Mouse (Mus musculus) midbrain, embryonic 14.5 days (tissue): Measurements from ENCODE around the gene Dok5. TPM values are rescaled to one million over a fixed set of nuclear protein-coding genes. Genes with fewer than 3 reads are reported as not detected.

Experiments used
- ATAC-seq: fragments of 200-750 bp; cut with Nextera tagmentation; 2 replicates; pipeline ENCODE4 v1.8.0; 2017; ENCODE audit warnings: moderate number of reproducible peaks, moderate library complexity; ENCODE audit not compliant: low FRiP score, low TSS enrichment
- DNase-seq: peaks from one replicate; pipeline ENCODE4 v3.0.0-alpha.2; 2015
- H3K27ac ChIP-seq: fragments of 300-500 bp; sonication (generic); replicated peaks from 2 replicates; pipeline ENCODE4 v1.5.1; 2014; ENCODE audit warnings: mild to moderate bottlenecking, low read depth, low read length, moderate library complexity
- H3K27me3 ChIP-seq: fragments of 300-500 bp; sonication (generic); 2 replicates; pipeline ENCODE4 v1.6.1; 2014; ENCODE audit warnings: low read length, control low read depth, mixed read lengths; ENCODE audit not compliant: control insufficient read depth, insufficient read depth
- H3K36me3 ChIP-seq: fragments of 300-500 bp; sonication (generic); 2 replicates; pipeline ENCODE4 v1.6.1; 2014; ENCODE audit warnings: low read length, control low read depth; ENCODE audit not compliant: control insufficient read depth, insufficient read depth
- H3K4me1 ChIP-seq: fragments of 300-500 bp; sonication (generic); 2 replicates; pipeline ENCODE4 v1.6.1; 2014; ENCODE audit warnings: mild to moderate bottlenecking, antibody characterized with exemption, low read length, control low read depth; ENCODE audit not compliant: control insufficient read depth, insufficient read depth
- H3K4me2 ChIP-seq: fragments of 300-500 bp; sonication (generic); 2 replicates; pipeline ENCODE4 v1.6.1; 2014; ENCODE audit warnings: mild to moderate bottlenecking, low read length, moderate library complexity
- H3K4me3 ChIP-seq: fragments of 300-500 bp; sonication (generic); replicated peaks from 2 replicates; pipeline ENCODE4 v1.5.1; 2014; ENCODE audit warnings: low read depth, low read length
- H3K9ac ChIP-seq: fragments of 300-500 bp; sonication (generic); replicated peaks from 2 replicates; pipeline ENCODE4 v1.6.1; 2014; ENCODE audit warnings: mild to moderate bottlenecking, low read length, moderate library complexity
- H3K9me3 ChIP-seq: fragments of 300-500 bp; sonication (generic); 2 replicates; pipeline ENCODE4 v1.6.1; 2016; ENCODE audit warnings: low read length, control low read depth, mixed read lengths; ENCODE audit not compliant: control insufficient read depth
- WGBS: fragments of 180-500 bp; shearing (Covaris S2); extraction: QIAGEN DNeasy Blood & Tissue Kit; methylation state at CpG from one replicate; pipeline ENCODE4 v1.1.7; 2014; 5-methylcytosine and 5-hydroxymethylcytosine counted together
- polyA plus RNA-seq: library from polyadenylated mRNA; unstranded; fragments of >200 nt; fragmentation: Nextera tagmentation; extraction: Ambion mirVana; gene quantifications from 2 replicates; pipeline ENCODE4 v1.2.1, GENCODE M21; 2014

Gene Dok5
- polyA plus RNA-seq, 1 experiment from 2014 or later, result 43.0 TPM

- no peaks in the 10 kb centered on the region for H3K36me3 ChIP-seq
- DNase-seq (no peak), ATAC-seq (no peak)
- H3K4me1 ChIP-seq, result peaks cover 16% of the 10 kb centered on the region; the same call in 1 of the 2 replicates
- no peaks in the 10 kb centered on the region for H3K9me3 ChIP-seq
- no peak overlapping the region for H3K4me2 ChIP-seq
- H3K9ac ChIP-seq, result no peak overlapping the region
- no peak overlapping the region for H3K4me3 ChIP-seq
- WGBS, result 80% methylated on average over 10 of the region's 10 CpGs
- no peak overlapping the region for H3K27ac ChIP-seq
- H3K27me3 ChIP-seq, result no peaks in the 10 kb centered on the region
Observed at GRCm38 (mm10) chr2:170752191-170752850, 20.7 kb downstream of the Dok5 start.

GRCm38 (mm10) chr2:170755817-170756216 is 24.2 kb downstream of the Dok5 start:
- Histone ChIP-seq H3K4me2 (no peak overlapping the region), H3K9me3 (no peaks in the 10 kb centered on the region), H3K36me3 (no peaks in the 10 kb centered on the region), H3K4me3 (no peak overlapping the region), H3K27me3 (no peaks in the 10 kb centered on the region), H3K9ac (no peak overlapping the region), H3K4me1 (peaks cover 24% of the 10 kb centered on the region), H3K27ac (no peak overlapping the region)
- ATAC-seq (no peak), DNase-seq (no peak)
- WGBS, result 49% methylated on average over 2 of the region's 2 CpGs

GRCm38 (mm10) chr2:170756667-170757066 is 25.1 kb downstream of the Dok5 start:
- Histone ChIP-seq H3K9ac (no peak overlapping the region), H3K36me3 (no peaks in the 10 kb centered on the region), H3K27me3 (no peaks in the 10 kb centered on the region), H3K4me2 (no peak overlapping the region), H3K4me1 (peaks cover 24% of the 10 kb centered on the region), H3K4me3 (no peak overlapping the region), H3K27ac (peak overlapping the region; percentile 74), H3K9me3 (no peaks in the 10 kb centered on the region)
- no peak for DNase-seq
- no peak for ATAC-seq
- 56% methylated on average over 7 of the region's 7 CpGs for WGBS

- Histone ChIP-seq H3K27me3 (no peaks in the 10 kb centered on the region), H3K4me1 (peaks cover 24% of the 10 kb centered on the region), H3K4me2 (0 out of 2 replicates have a peak overlapping the region, but pooled peaks have one; percentile 2), H3K27ac (peak overlapping the region; percentile 74), H3K4me3 (no peak overlapping the region), H3K9me3 (no peaks in the 10 kb centered on the region), H3K36me3 (no peaks in the 10 kb centered on the region), H3K9ac (no peak overlapping the region)
- DNase-seq (peak; percentile 71), ATAC-seq (0 out of 2 replicates have a peak, but pooled peaks have one; percentile 43)
- 35% methylated on average over 14 of the region's 14 CpGs for whole genome bisulfite sequencing
Observed at GRCm38 (mm10) chr2:170757228-170757875, 25.7 kb downstream of the Dok5 start.

- peak; percentile 55 for DNase-seq
- no peaks in the 10 kb centered on the region for H3K36me3 ChIP-seq
- 77% methylated on average over 5 of the region's 5 CpGs for WGBS
Observed at GRCm38 (mm10) chr2:170758201-170758600, 26.6 kb downstream of the Dok5 start.

GRCm38 (mm10) chr2:170764704-170765103 is 33.1 kb downstream of the Dok5 start:
- Histone ChIP-seq H3K4me2 (no peak overlapping the region), H3K9ac (no peak overlapping the region), H3K27ac (no peak overlapping the region), H3K27me3 (no peaks in the 10 kb centered on the region), H3K9me3 (no peaks in the 10 kb centered on the region), H3K4me1 (peaks cover 14% of the 10 kb centered on the region), H3K36me3 (0 out of 2 replicates have a peak, but pooled peaks cover 4% of the 10 kb centered on the region), H3K4me3 (no peak overlapping the region)
- DNase-seq, result no peak
- no peak for ATAC-seq
- 83% methylated on average over 3 of the region's 3 CpGs for WGBS

More at GRCm38 (mm10) chr2:170758201-170758600, 26.6 kb downstream of the Dok5 start:
- Histone ChIP-seq H3K27ac (0 out of 2 replicates have a peak overlapping the region, but pooled peaks have one; percentile 74), H3K4me3 (no peak overlapping the region), H3K4me2 (no peak overlapping the region), H3K4me1 (peaks cover 24% of the 10 kb centered on the region), H3K9ac (no peak overlapping the region), H3K9me3 (no peaks in the 10 kb centered on the region), H3K27me3 (no peaks in the 10 kb centered on the region)
- no peak for ATAC-seq

- 28% methylated on average over 8 of the region's 8 CpGs for WGBS
- DNase-seq, result peak; percentile 28
Observed at GRCm38 (mm10) chr2:170767243-170767642, 35.6 kb downstream of the Dok5 start.

GRCm38 (mm10) chr2:170768699-170769098 is 37.1 kb downstream of the Dok5 start:
- H3K4me3 ChIP-seq, result no peak overlapping the region
- ATAC-seq (no peak), DNase-seq (no peak)
- H3K36me3 ChIP-seq, result 0 out of 2 replicates have a peak, but pooled peaks cover 4% of the 10 kb centered on the region
- no peak overlapping the region for H3K4me2 ChIP-seq
- H3K9ac ChIP-seq, result no peak overlapping the region
- no peaks in the 10 kb centered on the region for H3K27me3 ChIP-seq
- H3K27ac ChIP-seq, result no peak overlapping the region
- H3K9me3 ChIP-seq, result no peaks in the 10 kb centered on the region
- WGBS, result 87% methylated on average over 6 of the region's 6 CpGs
- peaks cover 38% of the 10 kb centered on the region for H3K4me1 ChIP-seq

More at GRCm38 (mm10) chr2:170767243-170767642, 35.6 kb downstream of the Dok5 start:
- H3K9ac ChIP-seq, result no peak overlapping the region; the same call in 1 of the 2 replicates
- H3K4me3 ChIP-seq, result no peak overlapping the region
- H3K27ac ChIP-seq, result peak overlapping the region; percentile 57
- H3K27me3 ChIP-seq, result no peaks in the 10 kb centered on the region
- no peak overlapping the region for H3K4me2 ChIP-seq
- H3K4me1 ChIP-seq, result peaks cover 26% of the 10 kb centered on the region
- no peak for ATAC-seq
- 0 out of 2 replicates have a peak, but pooled peaks cover 4% of the 10 kb centered on the region for H3K36me3 ChIP-seq
- no peaks in the 10 kb centered on the region for H3K9me3 ChIP-seq
